9 mouse cellular contexts compared by ENCODE assay signal in genomic region chr6:128849902-128850301, GRCm38 (mm10). TPM values are rescaled to one million over a fixed set of nuclear protein-coding genes. Genes with fewer than 3 reads are reported as not detected.
DNase-seq lines count a peak whose midpoint lies in the region; ATAC-seq and TF ChIP-seq lines count a peak whose summit lies in the region.
"Had no signal": no experiment of that assay in that cellular context is flagged by ENCODE, and none has a peak within 500 bp of the region (broad histone marks: within the 10 kb centered on the region; RNA-seq: fewer than 3 reads in every experiment).

No protein-coding gene starts in this region.

- peak; percentile 82 for TF ChIP-seq CTCF in intestine, postnatal 0 days (IDR thresholded peaks at IDR 0.05; ENCODE audit: low read depth)
- TF ChIP-seq CTCF in Patski (IDR thresholded peaks at IDR 0.05), result peak; percentile 85

- peak; percentile 64 for DNase-seq in CD4-positive helper T cell, adult 2 months (ENCODE audit: low read depth, low spot score)
- no peak for DNase-seq in Patski (ENCODE audit: low read depth, low spot score)
- DNase-seq in embryonic facial prominence, embryonic 14.5 days (ENCODE audit: low spot score), result peak; percentile 42
- peak; percentile 73 for DNase-seq in limb, embryonic 10.5 days (ENCODE audit: low spot score)
- peak; percentile 69 for DNase-seq in neural tube, embryonic 11.5 days (ENCODE audit: low spot score)
- DNase-seq in frontal cortex, postnatal 36 days (ENCODE audit: low spot score in 2 of 2), result no peak

- in situ Hi-C loops in Patski (cut with MboI; ENCODE audit: low pct_unique_long_range_greater_than_20kb), result loop anchor here (5.0 to 25.0 kb wide), 4 partner anchors 242 to 687 kb away; partner anchors contain the start of gene Gabarapl1

- no peaks in the 10 kb centered on the region for H3K4me1 ChIP-seq in intestine, postnatal 0 days (replicated peaks; ENCODE audit: control insufficient read depth, insufficient read depth, low read length)
- no peaks in the 10 kb centered on the region for H3K4me1 ChIP-seq in intestine, embryonic 16.5 days (ENCODE audit: control insufficient read depth, insufficient read depth, low read length)
- no peaks in the 10 kb centered on the region; the same call in 1 of the 2 replicates for H3K4me1 ChIP-seq in embryonic facial prominence, embryonic 14.5 days (ENCODE audit: control insufficient read depth, insufficient read depth, low read length)
- 0 out of 2 replicates have a peak, but pooled peaks cover 7% of the 10 kb centered on the region for H3K4me1 ChIP-seq in limb, embryonic 10.5 days
- no peaks in the 10 kb centered on the region for H3K4me1 ChIP-seq in neural tube, embryonic 11.5 days (ENCODE audit: control insufficient read depth, insufficient read depth, low read length)

- H3K9me3 ChIP-seq in intestine, postnatal 0 days (ENCODE audit: control insufficient read depth), result no peaks in the 10 kb centered on the region
- no peaks in the 10 kb centered on the region for H3K9me3 ChIP-seq in intestine, embryonic 16.5 days (ENCODE audit: control insufficient read depth, low read length)
- H3K9me3 ChIP-seq in embryonic facial prominence, embryonic 14.5 days (ENCODE audit: control insufficient read depth, low read length), result no peaks in the 10 kb centered on the region
- H3K9me3 ChIP-seq in limb, embryonic 10.5 days (replicated peaks), result no peaks in the 10 kb centered on the region
- no peaks in the 10 kb centered on the region for H3K9me3 ChIP-seq in neural tube, embryonic 11.5 days (ENCODE audit: control insufficient read depth, low read length)
- H3K9me3 ChIP-seq: limb, embryonic 15.5 days had no signal

- H3K27me3 ChIP-seq in intestine, postnatal 0 days (replicated peaks; ENCODE audit: control insufficient read depth, insufficient read depth, low read length), result no peaks in the 10 kb centered on the region
- no peaks in the 10 kb centered on the region for H3K27me3 ChIP-seq in intestine, embryonic 16.5 days (replicated peaks; ENCODE audit: control insufficient read depth, insufficient read depth, low read length)
- H3K27me3 ChIP-seq in Patski, result no peaks in the 10 kb centered on the region
- H3K27me3 ChIP-seq in embryonic facial prominence, embryonic 14.5 days (replicated peaks; ENCODE audit: control insufficient read depth, insufficient read depth, low read length), result no peaks in the 10 kb centered on the region
- no peaks in the 10 kb centered on the region for H3K27me3 ChIP-seq in limb, embryonic 10.5 days (ENCODE audit: low read depth, poor library complexity, severe bottlenecking)
- no peaks in the 10 kb centered on the region for H3K27me3 ChIP-seq in neural tube, embryonic 11.5 days (ENCODE audit: control insufficient read depth, insufficient read depth, low read length)
- H3K27me3 ChIP-seq: limb, embryonic 15.5 days had no signal

- POLR2A ChIA-PET in Patski (lab: Charles Lee), result no interaction called here

- no peak overlapping the region for H3K4me2 ChIP-seq in intestine, postnatal 0 days (replicated peaks; ENCODE audit: low read depth)
- no peak overlapping the region for H3K4me2 ChIP-seq in intestine, embryonic 16.5 days (ENCODE audit: low read depth, low read length)
- no peak overlapping the region for H3K4me2 ChIP-seq in embryonic facial prominence, embryonic 14.5 days (ENCODE audit: low read depth, low read length)
- H3K4me2 ChIP-seq in neural tube, embryonic 11.5 days (ENCODE audit: low read depth), result no peak overlapping the region
- H3K4me2 ChIP-seq: limb, embryonic 15.5 days had no signal

- CTCF ChIA-PET in Patski (lab: Charles Lee), result interaction anchor here (0.8 to 1.9 kb wide), 7 partner anchors 9 to 404 kb away, joined by 3 to 8 read pairs (median 4); no protein-coding TSS in a partner anchor

- no peak overlapping the region for H3K27ac ChIP-seq in intestine, postnatal 0 days (ENCODE audit: low read depth, low read length)
- no peak overlapping the region for H3K27ac ChIP-seq in intestine, embryonic 16.5 days (ENCODE audit: low read length)
- H3K27ac ChIP-seq in embryonic facial prominence, embryonic 14.5 days (replicated peaks; ENCODE audit: low read depth, low read length), result no peak overlapping the region
- no peak overlapping the region for H3K27ac ChIP-seq in limb, embryonic 10.5 days
- H3K27ac ChIP-seq in neural tube, embryonic 11.5 days (ENCODE audit: low read depth, low read length), result no peak overlapping the region
- H3K27ac ChIP-seq: limb, embryonic 15.5 days had no signal

- H3K4me3 ChIP-seq in intestine, postnatal 0 days (ENCODE audit: low read depth, low read length), result no peak overlapping the region
- H3K4me3 ChIP-seq in intestine, embryonic 16.5 days (ENCODE audit: low read length), result no peak overlapping the region
- H3K4me3 ChIP-seq in embryonic facial prominence, embryonic 14.5 days (ENCODE audit: low read depth, low read length), result no peak overlapping the region
- H3K4me3 ChIP-seq in limb, embryonic 10.5 days, result no peak overlapping the region
- H3K4me3 ChIP-seq in neural tube, embryonic 11.5 days (ENCODE audit: low read depth, low read length), result no peak overlapping the region
- H3K4me3 ChIP-seq: limb, embryonic 15.5 days had no signal

- H3K36me3 ChIP-seq in intestine, postnatal 0 days (ENCODE audit: control insufficient read depth, insufficient read depth), result no peaks in the 10 kb centered on the region
- no peaks in the 10 kb centered on the region for H3K36me3 ChIP-seq in intestine, embryonic 16.5 days (ENCODE audit: control insufficient read depth, insufficient read depth, low read length)
- no peaks in the 10 kb centered on the region for H3K36me3 ChIP-seq in embryonic facial prominence, embryonic 14.5 days (ENCODE audit: control insufficient read depth, insufficient read depth, low read length)
- no peaks in the 10 kb centered on the region for H3K36me3 ChIP-seq in limb, embryonic 10.5 days
- H3K36me3 ChIP-seq in neural tube, embryonic 11.5 days (ENCODE audit: control insufficient read depth, insufficient read depth, low read length), result no peaks in the 10 kb centered on the region
- H3K36me3 ChIP-seq: limb, embryonic 15.5 days had no signal

- no peak overlapping the region for H3K9ac ChIP-seq in intestine, postnatal 0 days (ENCODE audit: low read depth, low read length)
- no peak overlapping the region for H3K9ac ChIP-seq in intestine, embryonic 16.5 days (ENCODE audit: low read depth, low read length)
- H3K9ac ChIP-seq in embryonic facial prominence, embryonic 14.5 days (ENCODE audit: low read depth, low read length), result no peak overlapping the region
- no peak overlapping the region for H3K9ac ChIP-seq in neural tube, embryonic 11.5 days (ENCODE audit: low read length)
- H3K9ac ChIP-seq: limb, embryonic 15.5 days had no signal

- WGBS in intestine, postnatal 0 days, result 51% methylated on average over 2 of the region's 2 CpGs
- 61% methylated on average over 2 of the region's 2 CpGs for WGBS in intestine, embryonic 16.5 days
- WGBS in embryonic facial prominence, embryonic 14.5 days, result 54% methylated on average over 2 of the region's 2 CpGs
- WGBS in limb, embryonic 10.5 days, result 62% methylated on average over 2 of the region's 2 CpGs
- 58% methylated on average over 2 of the region's 2 CpGs for WGBS in neural tube, embryonic 11.5 days

- ATAC-seq in intestine, postnatal 0 days, result no peak
- no peak for ATAC-seq in intestine, embryonic 16.5 days
- peak; percentile 84 for ATAC-seq in Patski
- no peak for ATAC-seq in embryonic facial prominence, embryonic 14.5 days (ENCODE audit: low read depth)
- no peak for ATAC-seq in neural tube, embryonic 11.5 days (ENCODE audit: insufficient read depth, low FRiP score, low TSS enrichment)

RNA-seq across cellular contexts. Expression of gene Klrb1b, which starts 23.8 kb away (rescaled TPM):
- polyA plus RNA-seq in intestine, postnatal 0 days (2015; fragmentation: Nextera tagmentation; extraction: Ambion mirVana), result 0.35 and 0.80 TPM in 2 replicates
- 1.1 and 1.4 TPM in 2 replicates for polyA plus RNA-seq in intestine, embryonic 16.5 days (2015; fragmentation: Nextera tagmentation; extraction: Ambion mirVana)
- polyA plus RNA-seq in Patski (2021), result not detected
- polyA plus RNA-seq in embryonic facial prominence, embryonic 14.5 days (2014; fragmentation: Nextera tagmentation; extraction: Ambion mirVana), result 0.39 TPM in 1 of 2 replicates, not detected in the other
- not detected in 2 replicates for polyA plus RNA-seq in limb, embryonic 10.5 days (2016; fragmentation: Nextera tagmentation; extraction: Ambion mirVana)
- 0.16 TPM in 1 of 2 replicates, not detected in the other for polyA plus RNA-seq in neural tube, embryonic 11.5 days (2014; fragmentation: Nextera tagmentation; extraction: Ambion mirVana)

RNA-seq across cellular contexts. Expression of gene Gm44511, which starts 23.8 kb away (rescaled TPM):
- 0.25 TPM in 1 of 2 replicates, not detected in the other for polyA plus RNA-seq in intestine, postnatal 0 days (2015; fragmentation: Nextera tagmentation; extraction: Ambion mirVana)
- 0.38 TPM in 1 of 2 replicates, not detected in the other for polyA plus RNA-seq in intestine, embryonic 16.5 days (2015; fragmentation: Nextera tagmentation; extraction: Ambion mirVana)
- polyA plus RNA-seq in Patski (2021), result not detected
- 0.42 TPM in 1 of 2 replicates, not detected in the other for polyA plus RNA-seq in embryonic facial prominence, embryonic 14.5 days (2014; fragmentation: Nextera tagmentation; extraction: Ambion mirVana)
- polyA plus RNA-seq in limb, embryonic 10.5 days (2016; fragmentation: Nextera tagmentation; extraction: Ambion mirVana), result not detected in 2 replicates
- not detected in 2 replicates for polyA plus RNA-seq in neural tube, embryonic 11.5 days (2014; fragmentation: Nextera tagmentation; extraction: Ambion mirVana)
- polyA plus RNA-seq: limb, embryonic 15.5 days had no signal

RNA-seq across cellular contexts. Expression of gene Clec2i, which starts 37.5 kb away (rescaled TPM):
- polyA plus RNA-seq in intestine, postnatal 0 days (2015; fragmentation: Nextera tagmentation; extraction: Ambion mirVana), result 0.18 and 0.21 TPM in 2 replicates
- 0.22 and 0.40 TPM in 2 replicates for polyA plus RNA-seq in intestine, embryonic 16.5 days (2015; fragmentation: Nextera tagmentation; extraction: Ambion mirVana)
- polyA plus RNA-seq in Patski (2021), result not detected
- not detected in 2 replicates for polyA plus RNA-seq in embryonic facial prominence, embryonic 14.5 days (2014; fragmentation: Nextera tagmentation; extraction: Ambion mirVana)
- not detected in 2 replicates for polyA plus RNA-seq in limb, embryonic 10.5 days (2016; fragmentation: Nextera tagmentation; extraction: Ambion mirVana)
- not detected in 2 replicates for polyA plus RNA-seq in neural tube, embryonic 11.5 days (2014; fragmentation: Nextera tagmentation; extraction: Ambion mirVana)
- polyA plus RNA-seq: limb, embryonic 15.5 days had no signal

RNA-seq across cellular contexts. Expression of gene BC035044, which starts 41.0 kb away (rescaled TPM):
- 1.2 and 1.4 TPM in 2 replicates for polyA plus RNA-seq in intestine, postnatal 0 days (2015; fragmentation: Nextera tagmentation; extraction: Ambion mirVana)
- polyA plus RNA-seq in intestine, embryonic 16.5 days (2015; fragmentation: Nextera tagmentation; extraction: Ambion mirVana), result 1.6 and 1.9 TPM in 2 replicates
- not detected for polyA plus RNA-seq in Patski (2021)
- polyA plus RNA-seq in embryonic facial prominence, embryonic 14.5 days (2014; fragmentation: Nextera tagmentation; extraction: Ambion mirVana), result 0.56 and 1.1 TPM in 2 replicates
- polyA plus RNA-seq in limb, embryonic 10.5 days (2016; fragmentation: Nextera tagmentation; extraction: Ambion mirVana), result 0.59 and 0.62 TPM in 2 replicates
- polyA plus RNA-seq in neural tube, embryonic 11.5 days (2014; fragmentation: Nextera tagmentation; extraction: Ambion mirVana), result 0.58 and 1.3 TPM in 2 replicates

Comparison
In these comparisons a context has a peak if more than half of its experiments do, and no peak if none do; other contexts are left out.
1. DNase-seq: peak in CD4-positive helper T cell, adult 2 months (single experiment), embryonic facial prominence, embryonic 14.5 days (single experiment), limb, embryonic 10.5 days (single experiment) and neural tube, embryonic 11.5 days (single experiment); none in Patski (single experiment) and frontal cortex, postnatal 36 days (0 of 2).